Mouse (Mus musculus) ovary, adult 18-20 months (tissue): ENCODE measurements around the gene Fam167b.

Source experiments
- DNase-seq: peaks from one replicate; pipeline ENCODE4 v3.0.0; 2022; ENCODE audit warnings: low spot score, mixed read lengths

Fam167b gene

DNA sequence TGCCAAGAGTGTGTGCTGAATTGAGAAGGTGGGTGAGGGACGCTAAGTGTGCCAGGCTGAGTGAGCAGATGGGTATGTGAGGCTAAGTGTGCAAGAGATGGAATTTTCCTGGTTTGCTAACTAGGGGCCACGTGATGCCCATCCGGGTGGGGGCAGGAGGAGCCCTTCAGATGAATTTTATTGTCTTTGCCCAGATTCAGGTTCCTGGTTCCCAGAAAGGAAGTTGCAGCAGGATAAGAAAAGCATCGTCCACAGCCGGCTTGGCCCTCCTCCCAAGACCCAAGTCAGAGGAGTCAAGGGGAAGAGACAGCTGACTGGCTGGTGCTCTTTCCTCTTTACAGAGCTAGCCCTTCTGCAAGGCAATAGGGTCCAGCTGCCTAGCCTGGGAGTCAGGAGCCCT lies at the start of gene Fam167b:
Gene Fam167b (minus strand): TSS at position 84 of the 400 bp plus-strand sequence.
- DNase-seq: no peak

DNA sequence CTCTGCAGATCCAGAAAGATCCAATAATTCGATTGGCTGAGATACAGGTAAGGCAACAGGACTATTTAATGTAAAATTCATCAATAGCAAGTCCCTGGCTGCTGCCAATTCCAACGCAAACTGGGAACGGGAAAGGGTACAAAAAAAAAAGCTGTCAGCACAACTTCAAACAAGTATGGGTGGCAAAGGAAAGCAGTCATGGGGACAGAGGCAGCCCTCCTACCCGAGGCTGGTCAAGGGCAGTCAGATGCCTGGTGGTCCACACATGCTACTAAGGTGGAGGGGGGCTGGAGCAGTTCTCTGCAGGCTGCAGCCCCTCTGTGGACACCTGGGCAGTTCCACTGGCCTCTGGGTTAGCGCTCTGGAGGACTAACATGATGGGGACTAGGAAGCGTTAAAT lies 47.7 kb upstream of the Fam167b start:
- DNase-seq: no peak

DNA sequence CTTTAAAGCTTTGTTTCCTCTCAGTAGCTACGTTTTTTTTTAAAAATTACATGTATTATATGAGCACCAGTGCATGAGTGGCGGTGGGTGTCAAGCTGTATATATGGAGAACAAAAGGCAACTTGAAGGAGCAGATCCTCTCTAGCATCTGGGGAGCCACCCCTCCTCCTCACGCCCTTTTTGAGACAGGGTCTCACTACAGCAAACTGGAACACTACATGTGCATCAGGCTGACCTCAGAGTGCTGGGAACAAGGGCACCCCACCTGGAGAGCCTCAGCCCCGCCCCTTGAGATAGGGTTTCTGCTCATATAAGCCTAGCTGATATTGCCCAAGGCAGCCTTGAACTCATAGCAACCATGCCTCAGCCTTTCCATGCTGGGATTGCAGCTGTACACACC lies 47.1 kb upstream of the Fam167b start:
- no peak for DNase-seq

DNA sequence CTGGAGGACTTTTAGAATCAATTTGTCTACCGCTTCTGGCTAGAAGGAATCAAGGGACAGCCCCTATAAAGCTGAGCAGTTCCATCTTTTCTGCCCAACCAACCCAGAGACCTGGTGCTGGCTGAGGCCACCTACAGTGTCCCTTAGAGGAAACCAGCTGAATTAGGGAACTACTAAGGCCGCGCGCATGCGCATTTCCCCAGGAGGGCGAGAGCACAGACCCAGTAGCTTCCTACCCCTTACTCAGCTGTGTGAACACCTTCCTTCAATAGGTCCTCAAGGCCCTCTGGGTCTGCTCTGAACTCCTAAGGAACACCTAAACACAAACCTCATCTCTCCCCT lies 46.7 kb upstream of the Fam167b start:
- DNase-seq: no peak

DNA sequence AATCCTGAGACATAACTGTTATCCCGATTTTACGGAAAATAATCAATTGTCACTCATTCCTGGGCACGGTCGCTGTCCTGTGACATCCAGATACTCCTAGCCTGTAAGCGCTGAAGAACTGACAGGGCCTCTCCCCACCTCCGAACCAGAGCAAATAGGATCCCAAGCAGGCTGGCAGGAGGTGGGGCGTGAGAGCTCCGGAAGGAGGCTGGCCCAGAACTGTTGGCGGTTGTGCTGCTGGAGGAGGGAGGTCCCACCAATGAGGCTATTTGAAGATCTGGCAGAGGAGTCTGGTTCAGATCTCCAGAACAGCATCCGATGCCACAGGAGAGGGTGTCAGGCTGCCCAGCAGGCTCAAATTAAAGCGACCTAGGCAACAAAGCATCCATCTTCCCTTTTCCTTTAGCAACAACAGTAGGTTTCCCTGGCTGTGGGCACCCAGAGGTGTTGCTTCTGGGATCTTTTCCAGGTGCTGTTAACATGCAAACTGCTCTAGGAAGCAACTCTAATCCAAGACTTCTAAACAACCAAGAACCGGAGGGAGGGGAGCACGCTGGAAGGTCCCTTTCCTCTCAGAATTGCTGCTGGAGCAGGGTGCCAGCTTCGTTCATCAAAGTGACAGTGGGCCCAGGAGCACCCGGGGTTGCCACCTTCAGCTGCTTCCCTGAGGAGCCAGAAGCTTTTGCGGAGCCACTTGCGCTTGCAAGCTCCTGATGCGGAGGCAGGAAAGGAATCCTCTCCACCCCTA lies 46.1 kb upstream of the Fam167b start:
- DNase-seq: peak; percentile 81

DNA sequence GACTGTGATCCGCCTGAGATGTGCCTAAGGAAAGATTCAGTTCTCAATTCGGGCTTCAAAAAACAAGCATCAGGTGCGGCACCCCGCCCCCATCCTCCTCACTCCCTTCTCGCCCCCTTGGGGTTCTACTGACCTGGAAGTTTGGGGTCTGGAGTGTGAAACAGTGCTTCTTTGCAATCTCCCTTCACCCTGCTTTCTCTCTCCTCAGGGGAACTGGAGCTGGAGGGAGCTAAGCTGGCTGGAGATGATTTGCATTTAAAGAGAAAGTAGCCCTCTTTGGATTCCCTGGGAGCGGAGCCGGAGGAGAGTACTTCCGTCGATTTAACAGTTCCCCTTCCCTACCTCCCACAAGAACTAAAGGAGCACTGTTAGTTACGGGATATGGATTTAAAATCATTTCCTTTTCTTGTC lies 45.3 kb upstream of the Fam167b start, which contains the start of gene Ccdc28b:
Gene Ccdc28b (minus strand): TSS at position 267 of the 411 bp plus-strand sequence.
- DNase-seq: peak; percentile 37

DNA sequence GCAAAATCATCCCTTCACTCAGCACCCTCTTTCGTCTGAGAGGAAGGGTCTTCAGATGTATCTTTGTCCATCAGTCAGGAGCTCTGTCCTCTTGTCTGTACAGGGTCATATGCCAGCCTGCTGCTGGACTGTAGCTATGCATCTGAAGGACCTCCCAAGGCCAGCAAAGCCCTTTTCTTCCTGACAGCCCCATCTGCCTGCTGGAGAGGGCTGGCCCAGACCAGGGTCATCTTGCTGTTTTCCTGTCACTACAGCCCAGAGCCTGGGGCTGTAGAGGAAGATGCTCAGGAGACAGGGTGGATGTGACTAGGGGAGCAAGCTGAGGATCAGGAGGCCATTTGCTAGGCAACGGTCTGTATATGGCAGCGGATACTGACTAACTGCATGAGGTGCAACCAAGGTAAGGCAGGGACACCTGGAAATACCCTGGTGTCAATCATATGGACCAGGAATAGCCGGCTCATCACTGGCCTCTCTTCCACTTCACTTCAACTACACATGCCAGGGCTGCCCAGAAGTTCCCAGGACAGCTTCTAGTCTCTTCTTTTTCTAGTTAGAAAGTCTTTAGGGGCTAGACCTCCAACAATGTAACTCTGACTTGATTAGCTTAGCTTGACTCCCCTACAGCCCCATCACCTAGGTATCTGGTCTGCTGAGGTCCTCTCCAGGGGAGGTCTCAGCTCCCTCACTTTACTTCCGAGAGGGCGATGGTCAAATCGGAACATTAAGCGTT lies 44.6 kb upstream of the Fam167b start:
- no peak for DNase-seq

DNA sequence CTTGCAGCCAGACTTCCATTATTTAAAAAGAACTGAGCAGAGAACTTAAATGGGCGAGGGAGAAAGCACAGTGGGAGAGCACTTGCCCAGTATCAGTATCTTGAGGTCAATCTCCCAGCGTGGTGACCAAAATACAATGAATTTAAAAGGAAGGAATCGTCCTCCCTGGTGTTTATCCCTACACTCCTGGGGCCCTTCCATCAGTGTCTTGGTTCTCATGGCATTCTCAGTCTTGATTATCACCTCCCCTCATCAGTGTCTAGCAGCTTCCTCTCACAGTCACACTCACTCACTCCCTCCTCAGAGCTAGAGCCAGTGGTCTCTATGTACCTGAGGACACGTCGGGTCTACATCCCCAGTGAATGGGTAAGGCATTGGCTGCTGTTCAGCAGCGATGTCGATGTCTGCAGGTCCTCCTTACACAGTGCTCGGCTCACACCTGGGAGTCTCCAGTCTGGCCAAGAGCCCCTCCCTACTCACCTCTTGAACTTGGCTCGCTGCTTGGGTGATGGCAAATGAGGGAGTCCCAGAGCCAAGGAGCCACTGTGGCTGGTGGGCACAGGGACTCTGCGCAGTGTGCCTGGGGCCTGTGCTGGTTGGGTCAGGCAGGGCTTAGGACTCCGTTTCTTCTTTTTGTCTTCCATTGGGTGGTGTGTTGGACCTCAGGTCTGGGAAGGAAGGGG lies 43.9 kb upstream of the Fam167b start:
- no peak for DNase-seq

DNA sequence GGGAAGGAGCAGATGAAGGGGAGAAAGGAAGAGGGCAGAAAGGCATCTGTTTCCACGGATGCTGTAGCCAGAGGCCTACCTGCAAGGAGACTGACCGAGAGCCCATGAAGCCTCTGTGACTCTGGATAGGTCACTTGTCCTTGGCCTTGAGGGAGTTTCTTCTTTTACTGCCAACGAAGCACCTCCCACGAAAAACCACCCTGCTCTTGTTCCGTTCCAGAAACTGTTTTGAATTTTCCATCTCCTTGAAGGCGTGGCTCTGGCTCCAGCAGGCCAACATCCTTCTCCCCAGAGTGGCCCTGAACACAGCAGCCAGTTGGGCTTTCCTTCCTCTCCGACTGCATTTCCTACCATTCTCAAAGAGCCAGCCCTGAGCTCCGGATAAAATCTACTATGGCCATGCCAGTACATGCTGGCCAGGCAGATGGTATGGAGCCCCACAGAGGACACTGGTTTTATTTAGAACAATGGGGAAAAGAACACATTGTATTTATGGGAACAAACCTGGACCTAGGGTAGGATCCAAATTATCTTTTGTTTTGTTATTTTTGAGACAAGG lies 43.0 kb upstream of the Fam167b start:
- DNase-seq: peak; percentile 74

DNA sequence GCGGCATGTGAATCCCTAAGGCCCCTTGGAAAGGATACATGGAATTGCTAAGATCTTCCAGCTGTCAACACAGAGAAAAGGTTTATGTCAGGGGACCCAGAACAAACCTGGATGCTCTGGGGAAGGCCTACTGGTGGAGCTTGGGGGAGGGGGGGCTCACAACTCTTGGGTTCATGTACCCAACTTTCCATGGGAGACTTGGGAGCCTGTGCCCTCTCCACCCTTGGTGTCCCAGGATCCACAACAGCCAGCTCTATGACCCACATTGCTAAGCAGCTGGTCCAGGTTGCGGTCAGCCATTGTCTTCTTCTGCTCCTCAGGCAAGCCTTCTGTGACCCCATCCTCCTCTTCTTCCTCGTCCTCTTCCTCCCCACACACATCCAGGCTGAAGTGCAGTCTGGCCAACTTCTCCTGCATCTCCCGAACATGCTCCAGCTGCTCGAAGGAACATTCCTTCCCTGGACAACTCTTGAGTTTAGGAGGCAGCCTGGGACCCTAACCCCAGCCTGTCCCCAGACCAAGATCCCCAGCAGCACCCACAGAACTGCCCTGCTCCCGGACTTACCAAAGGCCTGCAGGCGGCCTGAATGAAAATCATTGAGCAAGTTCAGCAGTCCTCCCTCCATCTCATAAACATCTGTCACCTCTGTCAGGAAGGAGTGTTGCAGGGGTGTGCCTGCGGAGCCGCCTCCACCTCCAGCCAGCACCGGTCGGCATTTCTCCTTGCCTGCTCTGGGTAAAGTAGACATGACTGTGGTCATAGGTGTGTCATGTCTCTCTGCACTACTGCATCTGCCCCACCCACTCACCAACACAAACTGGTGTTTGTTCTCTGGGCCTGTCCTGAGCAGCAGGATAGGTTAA lies 42.3 kb upstream of the Fam167b start:
- DNase-seq: no peak

DNA sequence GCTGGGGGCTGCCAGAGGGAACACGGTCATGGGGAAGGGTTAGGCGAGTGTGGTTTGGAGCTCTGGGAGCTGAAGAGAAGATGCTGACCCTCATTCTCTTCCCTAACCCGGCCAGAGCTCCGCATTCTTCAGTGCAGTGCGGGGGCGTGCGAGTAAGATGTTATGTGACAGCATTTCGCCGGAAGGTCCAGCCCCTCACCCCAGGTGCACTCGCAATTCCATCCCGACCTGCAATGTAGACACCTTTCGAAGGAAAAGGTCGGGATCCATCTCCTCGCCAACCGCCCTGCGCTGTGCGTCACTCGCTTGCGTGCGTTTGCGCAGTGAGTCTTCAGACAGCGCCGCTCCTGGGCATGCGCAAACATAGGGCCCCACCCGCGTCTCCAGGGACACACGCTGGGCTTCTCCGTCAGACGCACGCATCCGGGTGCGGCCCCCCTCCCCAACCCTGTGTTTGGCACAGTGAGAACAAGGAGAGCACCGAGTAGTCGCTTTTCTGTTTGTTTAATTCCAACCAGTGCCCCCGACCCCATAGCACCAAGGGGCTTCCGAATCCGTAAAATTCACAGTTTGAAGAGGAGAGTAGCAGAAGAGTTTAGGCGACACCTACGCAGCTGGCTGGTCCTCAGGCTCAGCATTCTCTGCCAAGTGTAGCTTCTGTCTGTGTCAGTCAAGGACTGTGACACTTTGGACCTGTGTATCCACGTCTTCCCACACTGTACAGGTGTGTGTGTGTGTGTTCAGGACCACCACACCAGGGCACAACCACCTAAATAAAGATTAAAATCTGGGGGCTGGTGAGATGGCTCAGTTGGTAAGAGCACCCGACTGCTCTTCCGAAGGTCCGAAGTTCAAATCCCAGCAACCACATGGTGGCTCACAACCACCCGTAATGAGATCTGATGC lies 40.7 kb upstream of the Fam167b start, which contains the start of gene Iqcc:
Gene Iqcc (minus strand): TSS at position 314 of the 906 bp plus-strand sequence.
- peak; percentile 93 for DNase-seq

DNA sequence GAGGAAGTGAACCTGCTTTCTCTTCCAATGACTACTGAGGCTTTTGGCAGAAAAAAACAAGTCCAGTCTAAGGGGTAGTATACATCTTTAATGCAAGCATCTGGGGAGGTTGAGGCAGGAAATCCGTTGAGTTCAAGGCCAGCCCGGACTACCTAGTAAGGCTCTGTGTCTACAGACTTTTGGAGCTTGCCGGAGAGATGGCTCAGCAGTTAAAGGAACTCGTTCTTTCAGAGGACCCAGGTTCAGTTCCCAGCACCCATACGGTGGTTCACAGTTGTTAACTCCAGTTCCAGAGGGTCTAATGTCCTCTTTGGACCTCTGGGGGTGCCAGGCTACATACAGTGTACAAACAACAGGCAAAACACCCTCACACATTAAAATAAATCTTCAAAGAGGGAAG lies 39.7 kb upstream of the Fam167b start:
- no peak for DNase-seq

DNA sequence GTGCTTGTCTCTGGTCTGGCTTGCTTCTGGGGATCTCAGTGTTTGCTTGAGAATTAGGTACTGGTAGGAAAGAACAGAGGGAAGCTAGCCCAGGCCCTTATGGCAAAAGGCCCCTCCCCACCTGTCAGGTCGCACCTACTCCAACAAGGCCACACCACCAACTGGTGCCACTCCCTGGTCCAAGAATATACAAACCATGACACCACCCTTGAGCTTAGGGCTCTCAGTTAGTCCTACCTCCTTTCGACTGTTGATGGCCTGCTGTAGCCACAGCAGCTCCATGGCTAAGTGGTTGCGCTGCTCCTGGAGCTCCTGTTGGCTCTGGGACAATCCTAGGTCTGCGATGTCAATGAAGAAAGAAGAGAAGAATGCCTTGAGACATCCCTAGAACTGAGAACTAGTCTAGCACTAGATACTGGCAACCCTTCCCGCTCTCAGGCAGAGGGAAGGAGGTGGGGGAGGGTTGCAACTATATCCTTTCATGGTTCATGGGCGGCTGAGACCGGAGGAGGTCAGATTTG lies 38.8 kb upstream of the Fam167b start:
- no peak for DNase-seq

DNA sequence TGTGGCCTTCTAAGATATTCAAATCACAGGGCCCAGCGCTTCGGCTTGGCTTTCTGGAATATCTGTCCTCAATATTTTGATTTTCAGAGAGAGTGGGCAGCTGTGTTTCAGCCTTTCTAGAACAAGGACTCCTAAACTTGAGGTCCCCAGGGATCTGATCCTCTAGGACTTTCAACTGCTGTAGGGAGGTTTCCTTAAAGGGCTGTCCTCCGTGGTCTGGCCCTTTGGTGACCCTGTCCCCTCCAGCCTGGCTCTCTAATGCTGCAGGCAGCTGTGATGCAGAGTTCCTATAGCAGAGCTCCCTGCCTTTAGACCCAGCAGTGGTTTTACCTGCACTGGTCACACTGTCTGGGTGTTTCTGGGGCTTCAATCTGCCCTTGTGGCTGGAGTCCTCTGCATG lies 38.3 kb upstream of the Fam167b start:
- DNase-seq: no peak

DNA sequence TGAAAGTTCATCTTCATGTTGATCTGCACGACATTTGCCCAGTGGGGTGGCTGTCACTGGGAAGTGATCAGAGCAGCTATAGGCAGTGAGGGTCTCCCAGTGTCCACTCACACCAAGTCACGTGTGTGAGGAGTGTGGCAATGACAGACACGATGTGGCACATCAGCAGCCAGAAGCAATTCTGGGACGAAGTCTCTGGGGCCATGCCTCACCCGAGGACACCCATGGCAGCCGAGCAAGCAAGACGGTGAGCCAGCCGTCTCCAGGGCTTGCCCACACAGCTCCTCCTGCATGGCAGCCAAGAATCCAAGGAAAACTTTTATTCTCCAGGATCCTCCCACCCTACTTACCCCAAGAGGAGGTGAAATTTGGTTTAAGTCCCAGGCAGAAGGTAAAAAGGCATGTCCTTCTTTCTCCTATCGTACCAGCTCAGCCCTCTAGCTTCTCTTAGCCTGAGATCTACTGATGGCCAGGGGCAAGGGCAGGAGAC lies 37.5 kb upstream of the Fam167b start:
- DNase-seq: no peak

DNA sequence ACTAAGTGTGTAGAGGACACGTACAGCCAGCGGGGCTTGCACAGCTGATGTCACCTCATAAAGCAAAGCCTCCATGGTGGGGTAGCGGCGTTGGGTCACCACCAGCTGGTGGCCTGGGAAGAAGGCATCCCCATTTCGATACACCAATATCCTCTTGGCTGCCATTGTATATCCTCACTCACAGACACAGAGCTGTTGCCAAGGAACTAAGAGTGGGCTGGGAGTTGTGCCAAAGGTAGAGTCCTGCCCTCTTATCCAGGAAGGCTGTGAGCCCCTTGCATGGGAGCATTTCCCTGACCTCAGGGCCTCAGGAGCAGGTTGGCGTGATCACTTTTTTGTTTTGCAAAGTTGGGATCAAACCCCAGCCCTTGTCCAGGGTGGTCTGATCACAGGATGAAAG lies 35.7 kb upstream of the Fam167b start, which contains the start of gene Dcdc2b:
Gene Dcdc2b (minus strand): TSS at position 165 of the 400 bp plus-strand sequence.
- no peak for DNase-seq

DNA sequence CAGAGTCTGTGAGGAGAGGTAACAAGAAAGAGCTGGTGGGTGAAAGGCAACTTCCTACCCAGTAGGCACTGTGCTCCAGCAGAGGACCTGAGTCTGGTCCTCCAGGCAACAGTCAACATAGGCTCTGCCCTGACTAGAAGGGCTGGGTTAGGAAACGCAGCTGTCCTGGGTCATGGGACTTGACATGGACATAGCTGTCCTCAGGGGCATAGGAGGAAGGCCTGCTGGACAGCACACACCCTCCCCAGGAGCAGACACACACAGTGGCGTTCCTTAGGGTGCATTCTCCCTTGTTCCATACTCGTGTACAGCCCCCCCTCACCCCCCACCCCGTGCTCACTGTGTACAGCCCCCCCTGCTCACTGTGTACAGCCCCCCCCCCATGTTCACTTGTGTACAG lies 32.1 kb upstream of the Fam167b start:
- no peak for DNase-seq

DNA sequence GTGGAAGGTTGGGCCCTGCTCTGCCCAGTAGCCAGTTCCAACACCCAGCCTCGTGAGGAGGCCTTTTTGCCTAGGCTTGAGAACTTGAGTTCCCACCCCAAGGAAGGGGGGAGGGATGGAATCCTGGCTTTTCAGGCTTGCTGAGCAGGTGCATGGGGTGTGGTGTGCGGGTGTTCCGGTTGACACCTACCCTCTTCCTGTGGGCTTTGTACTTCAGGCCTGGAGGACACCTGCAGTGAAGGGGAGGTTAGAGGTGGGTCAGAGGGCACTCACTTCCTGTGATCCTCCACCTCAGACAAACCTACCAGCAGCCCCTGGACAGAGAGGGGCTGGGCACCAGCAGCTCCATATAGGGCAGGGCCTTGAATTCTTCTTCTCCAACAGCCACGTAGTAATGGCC lies 31.7 kb upstream of the Fam167b start:
- no peak for DNase-seq

DNA sequence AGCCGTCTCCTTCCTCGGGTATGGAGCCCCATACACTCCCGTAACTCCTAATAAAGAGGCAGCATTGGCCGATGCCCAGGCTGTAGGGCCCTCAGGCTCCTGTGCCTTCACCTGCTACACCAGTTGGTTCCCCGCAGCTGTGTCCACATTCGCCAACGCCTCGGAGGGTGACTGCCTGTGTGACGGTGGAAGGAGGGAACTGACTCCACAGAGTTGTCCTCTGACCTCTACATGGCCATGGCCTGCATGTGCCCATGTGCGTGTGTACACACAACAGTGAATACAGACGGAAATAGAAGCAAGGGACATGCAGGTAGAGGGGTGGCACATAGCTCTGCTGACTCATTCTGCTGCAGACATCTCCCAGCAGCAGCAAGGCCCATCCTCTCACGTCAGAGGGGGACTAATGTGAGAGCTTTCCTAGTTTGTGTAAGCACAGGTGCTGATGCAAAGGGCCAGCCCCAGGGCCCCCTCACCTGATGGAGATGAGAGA lies 30.8 kb upstream of the Fam167b start:
- DNase-seq: no peak
